Mouse (Mus musculus) adrenal gland, adult 8-10 months (tissue): ENCODE data around the gene Gne. TPM values are rescaled to one million over a fixed set of nuclear protein-coding genes. Genes with fewer than 3 reads are reported as not detected.
"Not testable (repeated sequence)": the region's sequence is repeated elsewhere in the genome, so short reads cannot be mapped to it uniquely, and the experiment has no call there.

Source experiments
- DNase-seq: peaks from one replicate; pipeline ENCODE4 v3.0.0; 2022
- total RNA-seq, 4 experiments: library from RNA; stranded (reverse); gene quantifications; 2 replicates each; pipeline ENCODE4 v1.2.4; 2022

Gene Gne
- total RNA-seq, 4 experiments from 2014 or later = 38.9 to 51.1 (median 45.4) TPM

DNA sequence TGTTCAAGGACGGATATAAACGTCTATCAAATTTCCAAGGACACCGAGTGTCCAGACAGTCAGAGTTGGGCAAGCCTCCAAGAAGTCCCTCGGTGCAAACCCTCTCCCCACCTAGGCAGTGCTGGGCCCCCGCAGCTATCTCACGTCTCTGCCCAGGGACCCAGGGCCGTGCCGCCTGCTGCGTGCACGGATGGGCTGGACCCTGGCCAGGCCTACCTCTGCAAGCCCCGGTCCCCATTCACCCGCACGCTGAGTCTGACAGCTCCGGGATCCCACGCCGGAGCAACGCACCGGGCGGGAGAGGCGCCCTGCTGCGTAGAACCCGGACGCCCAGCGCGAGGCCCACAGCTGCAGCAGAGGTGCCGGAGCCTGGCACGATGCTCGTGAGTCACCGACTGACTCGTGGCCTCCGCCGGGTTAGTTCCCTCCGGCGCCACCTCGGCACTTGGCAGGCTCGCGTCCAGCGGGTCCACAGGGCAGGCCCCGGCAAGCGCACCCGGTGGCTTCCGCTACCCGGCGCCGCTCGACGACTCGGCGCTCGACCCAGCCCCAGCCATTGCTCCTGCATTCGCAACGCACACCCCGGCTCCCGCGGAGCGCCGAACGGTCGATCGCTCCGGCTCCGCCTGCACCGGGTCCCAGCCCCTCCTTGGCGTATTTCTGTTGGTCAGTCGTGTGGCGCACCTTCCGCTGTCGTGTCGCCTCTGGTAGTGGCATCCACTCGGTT is 11.7 kb downstream of the Gne start:
- DNase-seq = peak; percentile 90

DNA sequence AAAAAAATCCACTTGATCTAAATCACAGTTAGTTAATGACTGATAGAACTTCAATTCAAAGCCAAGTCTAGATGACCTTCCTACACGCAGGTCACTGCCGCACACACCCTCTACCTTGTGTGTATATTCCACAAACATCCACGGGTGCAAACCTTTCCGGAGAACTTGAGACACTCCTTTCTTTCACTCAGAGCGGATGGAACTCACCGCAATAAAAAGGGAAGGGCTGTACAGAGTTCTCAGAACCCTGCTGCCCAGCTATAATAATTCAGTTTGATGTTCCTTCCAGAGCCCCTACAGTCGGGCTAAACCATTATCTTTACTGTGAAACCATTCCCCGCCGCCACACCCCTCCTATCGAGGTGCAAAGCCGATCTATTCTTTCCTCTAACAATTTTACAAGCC is 12.2 kb downstream of the Gne start:
- no peak for DNase-seq

DNA sequence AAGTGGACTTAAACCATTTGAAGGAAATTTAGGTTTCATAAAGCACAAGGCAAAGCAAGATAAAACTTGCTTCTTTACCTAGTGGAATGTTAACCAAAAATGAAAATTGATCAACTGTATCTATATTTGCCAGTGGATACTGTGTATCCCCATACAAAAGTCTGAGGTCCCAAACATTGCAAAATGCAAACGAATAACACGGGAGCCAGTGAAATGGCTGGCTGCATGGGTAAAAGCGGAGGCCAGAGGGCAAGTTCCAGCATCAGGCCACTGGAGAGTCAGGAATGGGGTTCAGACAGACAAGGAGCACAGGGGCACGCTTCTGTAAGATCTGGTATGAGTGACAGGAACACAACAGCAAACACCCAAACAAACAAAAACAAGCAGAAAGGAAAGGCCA is 13.3 kb downstream of the Gne start:
- DNase-seq = no peak

DNA sequence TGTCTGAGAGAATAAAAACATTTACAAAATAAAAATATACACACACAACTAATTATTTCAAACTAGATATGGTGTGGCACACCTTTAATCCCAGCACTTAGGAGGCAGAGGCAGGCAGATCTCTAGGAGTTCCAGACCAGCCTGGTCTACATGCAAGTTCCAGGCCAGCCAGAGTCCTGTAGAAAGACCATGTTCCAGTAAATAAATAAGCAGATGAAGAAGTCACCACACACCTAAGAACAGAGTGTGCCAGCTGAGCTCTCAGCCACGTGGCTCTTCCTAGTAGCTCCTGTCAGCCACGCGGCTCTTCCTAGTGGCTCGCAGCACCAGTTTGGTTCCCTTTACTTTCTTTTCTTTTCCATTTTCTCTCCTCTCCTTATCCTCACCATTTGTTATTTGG is 14.6 kb downstream of the Gne start:
- no peak for DNase-seq

DNA sequence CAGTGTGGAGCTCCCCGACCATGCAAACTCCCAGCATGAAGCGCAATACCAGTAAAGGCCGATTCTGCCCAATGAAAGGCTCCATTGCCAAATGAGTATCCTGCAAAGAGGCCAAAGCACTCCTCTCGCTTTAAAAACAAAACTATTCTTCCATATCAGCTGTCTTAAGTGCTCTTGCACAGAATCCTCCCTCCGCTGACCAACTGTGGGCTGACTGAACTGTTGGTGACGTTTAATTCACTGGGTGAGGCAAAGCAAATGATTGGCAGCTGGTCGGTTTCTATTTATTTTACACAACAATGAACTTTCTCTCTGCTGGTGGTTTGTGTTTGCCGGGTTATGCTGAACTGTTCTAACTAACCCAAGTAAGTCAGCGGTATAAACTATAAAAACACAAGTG is 15.2 kb downstream of the Gne start:
- DNase-seq = no peak

DNA sequence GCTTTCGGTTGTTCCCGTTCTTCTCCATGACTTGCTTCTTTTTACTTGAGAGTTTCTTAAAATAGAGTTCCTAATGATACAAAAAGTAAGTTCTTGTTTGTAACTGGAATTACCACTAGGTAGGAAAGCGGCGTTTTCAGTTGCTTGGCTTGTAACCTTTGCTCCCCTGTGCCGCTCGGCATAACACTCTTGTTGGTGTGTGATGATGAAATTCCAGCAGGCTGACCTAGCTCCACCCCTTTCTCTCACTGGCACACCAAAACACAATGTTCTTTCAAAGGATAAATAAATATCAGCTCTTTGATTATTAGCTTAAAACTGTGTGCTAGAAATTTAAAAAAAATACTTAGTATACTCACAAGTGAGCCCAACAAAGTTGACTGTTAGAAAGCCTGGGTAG is 17.1 kb downstream of the Gne start:
- DNase-seq = no peak

DNA sequence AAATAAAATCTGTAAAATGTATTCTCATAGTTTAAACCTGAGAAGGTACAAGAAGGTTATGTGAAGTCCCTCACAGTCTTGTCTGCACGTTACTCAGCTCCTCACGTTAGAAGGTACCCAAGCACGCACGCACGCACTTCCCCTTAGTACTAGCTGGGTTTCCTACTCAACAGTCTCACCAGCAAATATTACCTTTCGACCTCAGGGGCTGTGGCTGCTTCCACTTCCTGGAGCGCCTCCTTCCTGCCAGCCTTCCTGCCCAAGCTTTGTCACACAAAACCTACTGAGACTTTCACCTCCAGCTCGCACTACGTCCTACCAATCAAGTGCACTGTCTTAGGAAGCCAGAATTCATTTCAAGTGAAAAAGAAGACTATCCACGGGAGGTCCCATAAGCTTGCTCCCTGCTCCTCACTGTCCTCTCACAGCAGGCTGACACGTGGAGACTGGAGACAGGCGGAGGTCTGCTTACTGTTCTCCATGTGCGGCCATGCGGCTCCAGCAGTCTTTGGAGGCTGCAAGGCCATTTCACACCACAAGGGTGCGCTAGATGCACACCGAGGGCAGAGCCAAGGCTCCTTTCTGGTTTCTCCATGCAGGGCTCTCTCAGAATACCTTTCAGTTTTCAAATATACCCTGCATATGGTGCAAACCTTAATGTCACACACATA is 18.5 kb downstream of the Gne start:
- peak; percentile 74 for DNase-seq

DNA sequence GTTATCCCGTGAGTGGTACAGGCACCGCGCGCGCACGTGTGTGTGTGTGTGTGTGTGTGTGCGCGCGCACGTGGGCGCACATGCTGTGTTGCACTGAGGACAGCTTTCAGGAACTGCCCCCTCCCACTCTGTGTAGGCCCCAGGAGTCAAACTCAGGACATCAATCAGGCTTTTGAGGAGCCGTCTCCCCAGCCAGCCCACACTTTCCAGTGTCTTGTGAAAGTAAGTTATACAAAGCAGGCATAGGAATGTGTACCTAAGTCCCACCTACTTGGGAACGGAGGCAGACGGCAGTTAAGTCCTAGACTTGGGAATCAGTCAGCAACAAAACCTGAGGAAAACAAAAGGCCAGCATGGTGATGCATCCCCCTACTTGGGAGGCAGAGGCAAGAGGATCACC is 21.2 kb downstream of the Gne start:
- no peak for DNase-seq

DNA sequence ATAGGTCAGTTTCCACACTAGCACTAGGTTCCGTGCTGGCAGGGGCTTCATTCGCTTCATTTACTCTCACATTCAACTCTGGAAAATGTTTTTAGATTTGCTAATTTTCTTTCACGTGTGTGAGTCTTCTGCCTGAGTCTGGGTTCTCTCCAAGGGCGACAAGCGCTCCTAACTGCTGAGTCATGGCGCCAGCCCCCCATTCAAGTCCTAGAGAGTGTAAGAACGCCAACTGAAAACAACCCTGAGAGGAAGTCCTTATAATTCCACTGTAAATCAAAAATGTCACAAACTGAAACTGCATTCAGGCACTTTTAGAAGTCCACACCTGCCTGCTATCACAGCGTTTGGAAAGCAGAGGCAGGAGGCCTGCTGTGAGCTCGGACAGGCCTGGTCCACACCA is 21.9 kb downstream of the Gne start:
- DNase-seq = peak; percentile 31

DNA sequence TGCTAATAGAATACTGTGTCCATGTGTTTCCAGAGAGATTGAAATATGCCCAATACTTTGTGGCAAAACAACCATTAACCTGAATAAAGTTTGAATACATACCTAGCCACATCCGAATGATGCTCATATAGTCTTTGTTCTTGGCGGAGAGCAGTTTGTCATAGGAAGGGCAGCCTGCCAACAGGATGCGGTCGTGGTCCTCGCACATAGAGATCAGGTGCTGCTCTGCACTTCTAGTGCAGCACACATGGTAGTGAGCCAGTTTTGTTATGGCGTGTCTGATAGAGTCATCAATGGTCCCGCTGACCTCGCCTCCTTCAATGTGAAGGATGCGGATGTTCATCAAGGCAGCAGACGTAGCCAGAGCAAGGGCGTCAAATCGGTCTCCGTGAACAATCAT is 24.3 kb downstream of the Gne start:
- DNase-seq = no peak

DNA sequence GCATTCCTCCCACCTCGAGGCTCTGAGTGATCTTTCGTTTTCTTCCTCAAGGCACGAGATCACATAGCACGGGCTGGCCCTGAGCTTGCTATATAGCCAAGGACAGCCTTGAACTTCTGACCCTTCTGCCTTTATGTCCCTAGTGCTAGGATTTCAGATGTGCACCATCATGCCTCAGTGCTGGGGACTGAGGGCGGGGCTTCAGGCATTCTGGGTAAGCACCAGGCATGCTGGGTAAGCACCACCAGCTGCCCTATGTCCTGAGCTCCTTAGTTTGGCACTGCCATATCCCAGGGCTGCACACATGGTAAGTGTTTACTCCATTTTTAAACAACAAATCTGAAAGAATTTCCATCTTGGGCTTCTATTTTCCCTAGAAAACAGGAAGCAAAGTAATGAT is 34.2 kb downstream of the Gne start:
- no peak for DNase-seq

DNA sequence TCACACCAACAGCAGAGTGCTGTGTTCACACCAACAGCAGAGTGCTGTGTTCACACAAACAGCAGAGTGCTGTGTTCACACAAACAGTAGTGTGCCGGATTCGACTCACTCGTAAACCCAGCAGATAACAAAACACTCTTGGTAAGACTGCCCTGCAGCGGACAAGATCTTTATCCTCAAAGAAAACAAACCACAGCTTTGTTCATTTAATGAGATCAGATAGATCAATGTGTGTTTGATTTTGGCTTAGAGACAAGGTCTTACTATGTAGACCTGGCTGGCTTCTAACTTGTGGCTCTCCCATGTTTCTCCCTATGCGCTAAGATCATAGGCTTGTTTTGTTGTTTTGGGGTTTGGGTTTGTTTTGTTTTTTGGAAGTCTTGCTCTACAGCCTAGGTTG is 37.9 kb downstream of the Gne start:
- DNase-seq = no peak

DNA sequence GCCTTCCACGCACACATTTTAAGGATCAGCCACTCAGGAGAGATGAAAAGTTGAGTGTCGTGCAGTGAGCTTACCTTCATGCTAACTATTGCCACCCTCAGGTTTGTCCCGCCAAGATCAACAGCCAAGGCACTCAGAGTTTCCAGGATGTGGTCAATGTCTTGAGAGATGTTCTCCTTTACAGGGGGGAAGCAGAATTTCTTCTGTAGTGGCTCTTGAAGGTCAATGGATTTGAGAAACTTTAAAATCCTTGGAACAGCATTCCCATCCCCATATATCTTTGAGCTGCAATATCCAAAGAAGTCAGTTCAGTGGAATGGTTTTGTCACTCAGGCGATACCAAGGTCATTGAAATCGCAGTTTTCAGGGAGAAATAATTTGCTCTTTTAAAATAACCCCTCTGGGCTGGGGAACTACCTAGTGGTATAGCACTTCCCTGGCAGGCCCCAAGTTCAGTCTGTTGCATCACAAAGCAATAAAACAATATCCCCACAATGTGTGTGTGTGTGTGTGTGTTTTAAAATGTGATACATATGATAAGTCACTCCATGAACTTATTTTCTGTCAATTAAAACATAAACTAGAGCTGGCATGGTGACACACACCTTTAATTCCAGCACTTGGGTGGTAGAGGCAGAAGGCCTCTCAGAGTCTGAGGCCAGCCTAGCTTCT is 39.2 kb downstream of the Gne start:
- no peak for DNase-seq

DNA sequence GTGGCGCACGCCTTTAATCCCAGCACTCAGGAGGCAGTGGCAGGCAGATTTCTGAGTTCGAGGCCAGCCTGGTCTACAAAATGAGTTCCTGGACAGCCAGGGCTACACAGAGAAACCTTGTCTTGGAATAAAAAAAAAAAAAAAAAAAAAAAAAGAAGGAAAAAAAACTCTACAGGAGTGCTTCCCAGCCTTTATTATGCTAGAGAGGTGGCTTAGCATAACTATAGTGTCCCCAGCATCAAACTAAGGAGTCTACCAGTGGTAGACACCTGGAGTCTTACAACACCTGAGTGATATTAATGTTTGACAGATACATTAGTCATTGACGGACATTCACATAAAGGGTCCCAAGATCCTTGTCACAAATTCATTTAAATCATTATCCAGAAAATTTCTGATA is 40.8 kb downstream of the Gne start:
- not testable (repeated sequence) for DNase-seq

DNA sequence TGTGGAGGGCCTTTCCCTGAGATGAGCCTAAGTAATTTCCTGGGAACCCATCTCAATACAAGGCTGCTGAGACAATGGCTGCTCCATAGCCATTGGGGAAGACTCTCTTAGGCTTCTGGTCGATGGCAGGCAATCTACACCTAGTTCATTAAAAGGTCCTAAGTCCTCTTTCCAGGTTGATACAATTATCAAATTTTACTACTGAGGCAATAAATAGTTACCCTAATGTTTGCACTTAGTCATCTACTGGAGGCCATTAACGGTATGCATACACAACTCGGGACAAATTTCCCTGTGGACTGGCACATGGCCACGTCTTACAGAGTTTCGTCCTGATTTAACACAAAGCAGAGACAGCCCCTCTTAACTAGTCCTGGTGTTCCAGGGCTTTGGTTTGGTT is 41.5 kb downstream of the Gne start:
- DNase-seq = no peak

DNA sequence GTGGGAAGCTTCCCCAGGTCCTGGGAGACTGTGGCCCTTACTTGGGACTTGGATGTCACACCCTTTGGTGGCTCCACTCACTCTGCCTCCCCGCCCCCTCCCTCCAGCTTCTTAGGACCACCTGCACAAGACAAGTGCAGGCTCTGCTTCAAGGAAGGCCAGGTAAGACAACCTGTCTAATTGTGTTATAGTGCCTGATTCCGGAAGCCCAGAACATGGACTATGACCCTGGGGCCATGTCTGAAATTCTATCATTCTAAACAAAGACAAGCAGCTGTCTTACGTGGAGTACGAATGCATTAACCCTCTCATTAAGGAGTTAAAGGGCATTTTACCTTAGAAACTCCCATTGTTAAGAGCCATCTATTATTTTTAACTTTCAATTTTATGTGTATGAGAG is 43.2 kb downstream of the Gne start:
- no peak for DNase-seq

DNA sequence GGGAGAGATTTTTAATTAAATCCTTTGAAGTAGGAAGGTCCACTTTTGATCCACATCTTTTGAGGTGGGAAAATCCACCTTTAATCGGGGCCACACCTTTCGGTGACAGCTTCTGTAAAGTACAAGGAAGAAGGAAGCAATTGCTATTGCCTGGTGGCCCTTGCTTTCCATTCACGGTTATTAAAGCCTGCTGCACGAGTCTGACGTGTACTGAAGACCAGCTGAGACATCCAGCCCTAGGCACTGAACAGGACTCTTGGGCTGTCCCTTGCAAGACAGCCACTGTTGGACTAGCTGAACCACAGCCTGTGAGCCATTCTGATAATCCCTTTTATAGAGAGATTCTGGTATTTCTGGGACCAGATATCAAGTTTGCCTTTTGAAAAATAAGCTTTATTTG is 47.5 kb downstream of the Gne start:
- DNase-seq = no peak

DNA sequence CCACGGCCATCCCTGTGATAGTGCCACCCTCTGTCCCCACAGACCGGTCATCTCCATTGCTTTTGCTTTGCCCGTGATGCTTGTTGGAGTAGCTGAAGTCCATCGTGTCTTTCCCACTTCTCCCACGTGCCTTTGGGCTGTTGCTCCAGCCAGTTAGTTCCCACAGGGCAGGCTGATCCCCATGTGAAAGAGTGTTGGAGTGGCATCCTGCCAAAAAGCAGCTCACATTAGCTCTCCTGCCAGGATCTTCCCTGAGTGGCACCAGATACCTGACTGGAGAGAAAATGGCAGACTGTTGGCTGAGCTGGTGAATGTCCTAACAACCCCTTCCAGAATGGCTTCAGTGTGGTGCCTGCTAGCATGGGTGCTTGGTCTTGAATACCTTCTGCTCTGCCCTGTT is 52.5 kb downstream of the Gne start:
- DNase-seq = peak; percentile 11

DNA sequence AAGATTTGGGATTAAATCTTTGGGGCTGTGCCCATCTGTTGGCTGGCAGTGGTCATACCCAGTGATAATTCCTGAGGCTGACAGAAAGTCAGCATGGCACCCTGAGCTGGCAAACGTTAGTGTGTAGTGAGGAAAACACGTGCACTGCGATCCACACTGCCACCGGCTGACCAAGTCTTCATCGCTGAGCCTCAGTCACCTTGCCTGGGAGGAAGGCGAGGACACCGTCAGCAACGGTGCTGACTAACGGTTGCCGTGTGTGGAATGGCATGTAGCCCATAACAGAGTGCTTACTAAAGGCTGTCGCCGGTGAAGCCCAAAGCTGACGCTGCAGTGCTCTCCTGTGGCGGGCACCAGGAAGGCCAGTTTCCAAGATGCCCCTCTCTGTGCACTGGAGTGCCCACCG is 54.3 kb downstream of the Gne start:
- no peak for DNase-seq

DNA sequence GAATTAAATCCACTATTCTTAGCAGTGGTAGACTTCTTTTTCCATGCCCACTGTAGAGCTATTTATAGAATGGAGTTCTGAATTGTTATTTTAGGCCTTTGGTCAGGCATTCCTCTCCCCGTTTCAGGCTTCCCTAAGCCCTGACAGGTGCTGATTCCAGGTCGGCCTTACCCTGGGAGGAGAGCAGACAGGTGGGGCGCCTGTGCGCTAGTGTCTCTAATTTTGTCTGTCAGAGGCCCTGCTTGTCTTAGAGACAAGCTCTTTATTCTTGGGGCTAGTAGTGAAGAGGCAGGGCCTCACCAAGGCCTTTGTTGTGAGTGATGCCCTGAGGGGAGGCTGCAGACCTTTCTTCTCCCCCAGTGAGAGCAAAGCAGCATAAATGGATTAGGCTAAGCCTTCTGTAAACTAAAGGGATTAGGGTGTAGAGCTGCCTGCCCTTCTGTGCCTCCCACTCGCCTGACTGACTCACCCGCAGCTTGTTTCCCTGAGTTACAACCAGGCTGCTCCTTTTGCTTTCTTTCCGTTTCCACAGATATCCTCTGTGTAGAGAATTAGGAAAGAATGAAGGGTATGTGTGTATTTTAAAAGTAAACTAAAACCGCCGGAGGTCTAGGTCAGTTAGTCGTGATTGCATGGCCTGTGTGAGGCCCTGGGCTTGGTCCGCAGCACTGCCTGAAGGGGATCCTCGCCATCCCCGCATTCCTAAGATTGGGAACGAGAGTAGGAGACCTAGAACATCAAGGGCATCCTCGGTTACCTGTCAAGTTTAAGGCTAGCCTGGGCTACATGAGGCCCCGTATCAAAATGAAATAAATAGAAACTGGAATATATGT is 55.5 kb downstream of the Gne start:
- no peak for DNase-seq

DNA sequence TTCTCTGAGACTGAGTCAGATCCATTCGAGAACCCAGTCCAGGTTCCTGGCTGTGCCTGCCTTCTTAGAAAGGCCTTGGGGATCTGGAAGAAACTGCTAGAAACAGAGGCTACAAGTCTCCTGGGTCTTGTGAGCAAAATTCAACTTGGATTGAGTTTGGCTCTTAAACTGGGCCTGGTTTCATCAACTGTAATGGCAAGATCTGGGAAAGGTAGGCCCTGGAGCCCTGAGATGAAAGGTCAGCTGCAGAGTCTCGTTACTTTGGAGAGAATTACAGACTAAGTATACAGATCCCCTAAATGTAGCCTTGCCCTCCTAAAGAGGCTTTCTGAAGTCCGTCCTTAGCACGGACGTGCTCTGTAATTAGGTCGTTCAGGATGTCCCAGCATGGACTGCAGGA is 58.4 kb downstream of the Gne start:
- DNase-seq = no peak

DNA sequence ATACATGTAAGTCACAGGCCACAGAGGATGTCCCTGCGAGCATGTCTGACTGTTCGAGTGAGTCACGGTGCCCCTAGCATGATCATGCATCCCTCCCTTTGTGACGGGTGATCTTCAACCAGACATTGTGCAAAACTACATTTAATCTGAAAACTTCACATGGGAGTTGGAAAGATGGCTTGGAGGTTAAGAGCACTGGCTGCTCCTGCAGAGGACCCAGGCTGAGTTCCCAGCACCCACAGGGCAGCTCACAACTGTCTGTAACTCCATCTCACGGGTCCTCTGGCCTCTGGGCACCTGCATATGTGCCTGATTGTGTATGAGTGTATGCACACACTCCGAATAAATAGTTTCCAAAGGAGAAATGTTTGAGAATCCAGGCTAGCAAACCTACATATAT is 59.7 kb downstream of the Gne start:
- no peak for DNase-seq

DNA sequence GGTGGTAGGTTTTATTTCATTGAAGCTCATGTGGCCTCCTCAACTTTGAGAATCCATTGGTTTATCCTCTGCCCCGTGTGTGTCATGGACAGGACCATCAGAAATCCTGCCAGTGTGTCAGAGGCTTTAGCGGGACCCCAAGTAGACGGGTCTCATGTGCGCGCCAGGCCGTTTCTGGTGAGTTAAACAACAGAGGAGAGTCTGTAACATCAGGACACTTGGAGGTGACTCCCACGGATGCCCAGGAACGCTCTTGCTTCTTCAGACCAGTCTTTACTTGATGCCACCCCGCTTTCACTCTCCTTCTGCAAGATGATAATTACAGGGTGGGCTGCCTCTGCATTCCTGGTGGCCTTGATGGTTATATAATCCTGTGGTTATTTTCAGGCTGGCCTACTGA is 60.3 kb downstream of the Gne start:
- no peak for DNase-seq
